Mouse (Mus musculus) liver, adult 10 weeks (tissue): ENCODE data around the gene Olfr437. TPM values are rescaled to one million over a fixed set of nuclear protein-coding genes. Genes with fewer than 3 reads are reported as not detected.

Experiments
- polyA plus RNA-seq: library from polyadenylated mRNA; stranded (reverse); fragments of 350-450 nt; fragmentation: Illumina TruSeq; extraction: RNeasy Lipid Tissue Mini Kit (QIAGEN cat#74804); gene quantifications from one replicate; pipeline ENCODE4 v1.2.3, GENCODE M21; 2014; ENCODE audit warnings: low read depth, low replicate concordance

Olfr437 gene
- polyA plus RNA-seq: not detected

DNA sequence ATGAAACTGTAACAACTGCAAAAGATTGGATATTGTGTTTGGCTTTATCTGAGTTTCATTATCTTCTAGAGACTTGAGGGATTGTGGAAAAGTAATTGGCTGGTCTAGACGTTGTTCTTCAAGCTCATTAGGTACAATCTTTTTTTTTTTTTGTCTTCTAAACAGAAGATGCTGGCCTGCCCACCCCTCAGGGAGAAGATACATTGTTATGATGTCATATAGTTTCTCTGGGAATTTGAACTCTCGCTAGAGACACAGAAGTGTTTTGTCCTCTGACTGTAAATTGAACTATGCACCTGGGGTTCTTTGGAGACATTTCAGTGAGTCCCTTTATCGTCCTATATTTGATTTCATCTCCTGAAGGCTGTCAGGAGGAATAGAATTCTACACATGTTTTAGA lies at the start of gene Olfr437:
Gene Olfr437, plus strand, starts transcription at position 301 of the 400 bp plus-strand sequence.

DNA sequence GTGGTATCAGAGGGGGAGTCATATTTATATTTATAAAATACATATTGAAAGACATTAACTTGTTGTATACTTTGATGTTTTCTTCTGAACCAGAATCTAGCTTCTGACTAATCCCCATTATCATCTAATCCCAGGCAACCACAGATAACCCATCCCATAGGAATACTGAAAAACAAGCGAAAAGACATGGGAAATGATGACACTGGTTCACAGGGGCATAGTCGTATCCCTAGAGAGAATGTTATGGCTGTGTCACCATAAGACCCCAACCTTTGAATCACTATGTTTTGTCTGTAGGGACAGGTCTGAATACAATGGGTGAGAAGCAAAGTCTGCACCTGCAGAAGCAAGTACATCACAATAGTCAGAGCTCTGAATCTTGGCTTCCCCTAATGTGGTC lies 16.8 kb upstream of the Olfr437 start, which contains the start of gene Olfr237-ps1:
Gene Olfr237-ps1, plus strand, starts transcription at position 301 of the 400 bp plus-strand sequence.

DNA sequence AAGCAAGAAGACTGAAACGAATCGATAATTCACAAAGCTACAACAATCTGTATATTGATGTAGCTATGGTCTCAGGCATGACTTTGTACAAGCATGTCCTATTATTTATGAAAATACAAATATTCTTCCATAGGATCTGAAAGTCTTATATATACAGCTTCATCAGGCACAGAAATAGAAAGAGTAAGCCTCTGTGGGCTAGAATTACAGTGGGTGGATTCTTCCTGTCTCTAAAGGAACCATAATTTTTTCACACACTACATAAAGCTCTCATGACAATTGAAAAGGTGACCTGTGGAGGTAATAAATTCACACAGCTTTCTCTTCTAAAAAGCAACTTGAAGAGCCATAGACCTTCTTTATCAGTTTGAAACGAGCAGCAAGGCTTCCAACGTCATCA lies 8.8 kb downstream of the Olfr437 start, which contains the start of gene Olfr13:
Gene Olfr13, plus strand, starts transcription at position 301 of the 400 bp plus-strand sequence.

DNA sequence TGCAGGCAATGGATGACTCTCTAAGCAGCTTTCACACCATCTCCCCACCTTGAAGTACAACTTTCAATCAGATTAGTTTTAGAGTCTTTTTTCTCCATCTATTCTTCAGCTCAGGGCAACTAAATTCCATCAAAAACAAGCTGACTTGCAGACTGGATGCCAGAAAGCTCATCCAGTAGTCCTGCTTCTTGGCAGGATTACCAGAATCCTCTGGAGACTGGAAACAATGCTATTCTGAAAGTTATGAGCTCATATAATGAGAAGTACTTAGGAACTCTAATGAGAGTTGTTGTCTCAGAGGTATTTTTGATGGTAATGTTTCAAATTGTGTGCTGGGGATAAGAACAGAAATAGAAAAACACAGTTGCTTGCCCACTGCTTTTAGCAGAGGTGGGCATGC lies 33.7 kb downstream of the Olfr437 start, which contains the start of gene Olfr435:
Gene Olfr435, plus strand, starts transcription at position 366 of the 400 bp plus-strand sequence.

DNA sequence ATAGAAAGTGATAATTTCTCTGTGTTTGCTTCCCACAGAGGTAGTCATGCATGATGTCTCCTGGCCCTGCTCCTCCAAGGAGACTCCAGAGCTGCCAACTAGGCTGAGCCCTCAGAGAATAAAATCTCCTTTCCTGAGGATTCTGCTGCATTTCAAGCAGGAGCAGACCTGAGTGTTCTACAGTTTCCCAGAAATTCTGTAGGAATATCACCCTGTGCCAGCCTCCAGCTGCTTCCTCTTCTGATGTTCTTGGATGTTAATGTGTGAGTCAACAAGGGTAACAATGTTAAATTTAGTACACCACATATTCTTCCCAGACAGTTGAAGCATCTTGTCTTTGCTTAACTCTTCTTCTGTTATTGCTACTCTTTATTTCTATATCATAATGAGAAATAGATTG lies 49.8 kb downstream of the Olfr437 start, which contains the start of gene Olfr434:
Gene Olfr434, plus strand, starts transcription at position 149 of the 400 bp plus-strand sequence.

Other genes with a start within 250 kb of the Olfr437 start
- gene Olfr446, start 241.9 kb upstream of the Olfr437 start, polyA plus RNA-seq: not detected
- gene Olfr444, start 214.2 kb upstream of the Olfr437 start, polyA plus RNA-seq: not detected
- not detected for gene Olfr441, start 56.9 kb upstream of the Olfr437 start, polyA plus RNA-seq
- gene Olfr237-ps1, start 16.7 kb upstream of the Olfr437 start, polyA plus RNA-seq: not detected
- gene Olfr13, start 8.9 kb downstream of the Olfr437 start, polyA plus RNA-seq: not detected
- gene Olfr435, start 33.9 kb downstream of the Olfr437 start, polyA plus RNA-seq: not detected
- gene Olfr434, start 49.7 kb downstream of the Olfr437 start, polyA plus RNA-seq: not detected
- not detected for gene Olfr47, start 68.2 kb downstream of the Olfr437 start, polyA plus RNA-seq
- 11.0 TPM for gene Arhgef5, start 102.3 kb downstream of the Olfr437 start, polyA plus RNA-seq
- not detected for gene Nobox, start 146.3 kb downstream of the Olfr437 start, polyA plus RNA-seq